Mouse (Mus musculus) heart, postnatal 14 days (tissue): ENCODE measurements around the gene Neurl1a. TPM values are rescaled to one million over a fixed set of nuclear protein-coding genes. Genes with fewer than 3 reads are reported as not detected.
A peak's percentile ranks its signal among the peaks of the same experiment; 100 is the strongest.
"Not testable (repeated sequence)": the region's sequence is repeated elsewhere in the genome, so short reads cannot be mapped to it uniquely, and the experiment has no call there.

Experiments
- DNase-seq, 2 experiments: peaks; one replicate each; pipeline ENCODE4 v3.0.0; 2021 to 2022
- intact Hi-C: fragments of 180-260 bp; cut with DNase I; formaldehyde crosslinking; loops from one replicate; pipeline ENCODE4 v1.15.1; 2025
- long read RNA-seq, 2 experiments: library from polyadenylated mRNA; stranded (forward); transcript quantifications; one replicate each; pipeline ENCODE4 v2.0.0; 2021
- total RNA-seq, 2 experiments: library from RNA; stranded (reverse); gene quantifications; 2 replicates each; pipeline ENCODE4 v1.2.3; 2021

Neurl1a gene
- 1 to 10 TPM in 1 of 2 experiments, under 1 TPM in 1; 0.69 to 1.0 TPM for total RNA-seq
- long read RNA-seq, experiment 1, full-length matches to known transcripts = 2 of 2 reads
- long read RNA-seq, experiment 1, partial matches to known transcripts = 0 of 2 reads
- long read RNA-seq, experiment 1, other reads (novel, unspliced or antisense) = 0 of 2 reads
- long read RNA-seq, experiment 2, partial matches to known transcripts = 3 of 3 reads
- long read RNA-seq, experiment 2, other reads (novel, unspliced or antisense) = 0 of 3 reads

DNA sequence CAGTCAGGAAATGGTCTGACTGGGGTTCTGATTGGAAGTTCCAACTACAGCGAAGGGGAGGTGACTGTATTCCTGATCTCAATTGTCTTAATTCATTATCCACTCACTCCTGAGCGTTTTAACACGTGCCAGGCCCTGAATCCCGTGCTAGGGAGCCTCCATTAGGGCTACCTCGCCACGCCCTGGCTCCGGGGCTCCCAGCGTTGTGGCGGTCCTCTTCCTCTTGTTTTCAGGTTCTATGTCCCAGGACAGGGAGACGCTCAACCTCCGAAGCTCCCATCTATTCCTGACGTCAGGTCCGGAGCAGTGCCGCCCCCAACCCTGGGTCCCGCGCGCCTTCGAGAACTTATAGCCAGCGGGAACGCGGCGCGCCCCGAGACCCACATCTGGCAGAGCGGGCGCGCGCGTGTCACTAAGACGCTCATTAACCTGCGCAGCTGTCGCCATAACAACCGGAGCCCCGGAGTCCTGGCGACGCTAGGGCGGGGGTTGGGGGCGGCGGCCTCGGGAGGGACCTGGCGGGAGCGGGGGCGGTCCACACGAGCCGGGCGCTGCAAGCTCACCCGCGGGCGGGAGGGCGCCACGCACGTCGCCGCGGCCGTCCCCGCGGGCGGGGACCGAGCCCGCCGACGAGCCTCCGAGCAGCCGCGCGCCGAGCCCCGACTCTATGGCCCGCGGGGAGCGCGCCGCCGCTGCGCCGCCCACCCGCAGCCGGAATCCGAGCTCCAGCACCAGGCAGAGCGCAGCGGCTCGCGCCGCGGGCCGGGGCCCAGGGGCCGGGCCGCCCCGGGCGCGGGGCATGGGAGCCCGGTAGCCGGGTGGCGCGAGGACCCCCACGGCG is at the start of gene Neurl1a:
Gene Neurl1a (plus strand): TSS at position 390 of the 841 bp plus-strand sequence.
- intact Hi-C loops = loop anchor here (5.0 kb wide), 1 partner anchor 79 kb away; no protein-coding TSS in a partner anchor
- DNase-seq = peak; percentile 39 to 60

DNA sequence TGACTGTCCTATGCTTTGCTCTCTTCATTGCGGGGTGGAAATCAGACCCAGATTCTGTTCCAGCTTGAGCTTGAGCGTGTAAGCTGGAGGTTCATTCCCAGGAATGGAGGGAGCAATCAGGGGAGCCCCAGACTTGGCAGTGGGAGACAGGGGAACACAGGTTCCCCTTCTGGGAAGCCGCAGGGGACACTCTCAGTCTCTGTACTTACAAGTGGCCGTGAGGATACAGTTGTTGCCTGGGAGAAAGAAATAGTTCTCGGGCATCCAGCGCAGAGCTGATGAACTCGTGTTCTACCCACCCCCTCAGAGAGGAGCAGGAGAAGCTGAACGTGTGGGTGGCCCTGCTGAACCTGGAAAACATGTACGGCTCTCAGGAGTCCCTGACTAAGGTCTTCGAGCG is 49.8 kb upstream of the Neurl1a start:
- DNase-seq = no peak
- intact Hi-C loops = no loop called here

DNA sequence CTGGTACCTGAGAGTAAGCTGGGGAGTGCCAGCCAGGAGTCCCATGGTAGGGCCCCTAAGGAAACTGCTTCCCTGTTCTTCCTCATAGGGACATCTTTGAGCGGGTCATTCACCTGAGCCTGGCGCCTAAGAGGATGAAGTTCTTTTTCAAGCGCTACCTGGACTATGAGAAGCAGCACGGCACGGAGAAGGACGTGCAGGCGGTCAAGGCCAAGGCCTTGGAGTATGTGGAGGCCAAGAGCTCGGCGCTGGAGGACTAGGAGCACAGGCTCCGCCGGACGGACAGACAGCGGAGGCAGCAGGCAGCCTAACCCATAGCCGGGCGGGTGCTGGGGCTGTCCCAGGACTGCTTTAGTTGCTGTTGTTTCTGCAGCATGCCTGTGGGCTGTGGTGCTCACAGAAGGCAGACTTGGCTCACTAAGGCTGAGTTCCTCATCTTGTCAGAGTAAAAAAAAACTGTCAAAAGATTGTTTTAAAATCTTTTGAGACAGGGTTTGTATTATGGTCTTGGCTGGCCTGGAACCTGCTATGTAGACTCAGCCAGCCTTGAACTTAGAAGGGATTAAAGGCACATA is 48.0 kb upstream of the Neurl1a start:
- intact Hi-C loops = no loop called here
- DNase-seq = no peak

DNA sequence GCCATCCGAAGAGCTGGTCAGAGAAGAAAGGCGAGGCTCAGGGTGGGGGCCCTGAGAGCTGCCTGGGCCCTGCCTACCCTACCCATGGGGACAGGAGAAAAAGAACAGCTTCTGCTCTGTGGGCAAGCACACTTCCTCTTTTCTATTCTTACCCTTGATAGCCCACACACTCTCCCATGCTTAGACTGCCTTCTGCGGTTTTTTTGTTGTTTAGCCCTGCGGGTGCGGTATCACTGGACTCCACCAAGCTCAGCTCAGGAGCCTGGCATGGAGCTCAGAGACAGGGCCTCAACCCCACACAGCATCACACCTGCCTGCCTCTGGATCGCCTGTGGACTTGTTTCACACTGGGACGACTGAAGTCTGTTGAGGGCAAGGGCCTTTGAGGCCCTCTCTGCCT is 45.5 kb upstream of the Neurl1a start:
- intact Hi-C loops = no loop called here
- no peak for DNase-seq

DNA sequence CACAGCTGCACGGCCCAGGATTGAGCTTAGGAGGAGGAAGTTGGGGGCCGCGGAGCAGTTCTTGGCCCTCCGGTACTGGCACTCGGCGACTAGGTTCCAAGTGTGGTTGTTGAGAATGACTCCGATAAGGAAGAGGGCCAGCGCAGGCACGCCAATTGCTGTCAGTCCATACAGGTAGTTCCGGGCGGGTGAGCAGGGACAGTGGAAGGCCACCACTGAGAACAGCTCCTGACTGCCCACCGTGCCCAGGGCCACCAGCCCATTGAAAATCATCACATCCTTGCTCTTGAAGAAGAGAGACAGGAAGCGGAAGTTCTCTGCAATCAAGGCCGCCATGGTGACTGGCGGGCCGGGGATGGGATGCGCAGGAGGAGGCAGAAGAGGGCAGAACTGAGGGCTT is 43.1 kb upstream of the Neurl1a start:
- intact Hi-C loops = no loop called here
- DNase-seq = no peak

DNA sequence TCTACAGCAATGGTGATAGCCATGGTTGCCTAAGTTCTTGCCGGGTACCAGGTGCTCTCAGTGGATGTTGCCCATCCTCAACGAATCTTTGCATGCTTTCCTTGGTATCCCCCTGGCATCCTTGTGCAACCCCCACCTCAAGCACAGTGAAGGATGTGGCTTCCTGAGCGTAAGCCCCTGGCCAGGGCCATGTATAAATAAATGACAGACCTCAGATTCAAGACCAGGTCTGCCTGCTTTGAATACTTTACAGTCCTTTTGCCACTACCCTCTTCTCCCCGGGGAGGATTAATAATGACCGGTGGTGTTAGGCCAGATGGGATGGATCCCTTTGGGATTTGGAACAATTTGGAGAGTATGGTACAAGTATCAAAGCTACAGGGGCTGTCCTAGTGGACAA is 42.5 kb upstream of the Neurl1a start:
- intact Hi-C loops = no loop called here
- no peak for DNase-seq

DNA sequence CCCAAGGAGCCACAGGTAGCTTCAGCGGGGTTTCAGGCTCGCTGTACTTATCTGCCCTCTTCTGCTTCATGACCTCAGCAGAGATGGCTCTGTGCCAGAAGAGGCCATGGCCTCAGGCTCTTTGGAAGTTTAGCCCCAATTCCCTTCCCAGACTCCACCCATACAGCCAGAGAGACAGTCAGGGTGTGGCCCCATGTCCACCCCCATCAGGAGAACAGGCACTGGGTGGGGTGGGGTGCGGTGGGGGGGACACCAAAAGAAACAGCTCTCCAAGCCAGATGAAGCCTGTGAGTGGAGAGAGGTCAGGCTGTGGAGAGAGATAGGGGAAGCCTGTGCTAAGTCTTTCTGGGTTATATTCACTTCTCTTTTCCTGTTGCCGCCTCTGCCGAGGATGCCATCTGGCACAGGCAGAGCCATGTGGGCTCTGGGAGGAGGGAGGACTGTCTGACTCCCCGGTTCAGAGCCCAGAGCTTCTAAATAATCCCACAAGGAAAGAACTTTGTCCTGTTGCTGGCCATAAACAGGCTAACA is 41.5 kb upstream of the Neurl1a start:
- peak; percentile 65 to 66 for DNase-seq
- intact Hi-C loops = no loop called here

DNA sequence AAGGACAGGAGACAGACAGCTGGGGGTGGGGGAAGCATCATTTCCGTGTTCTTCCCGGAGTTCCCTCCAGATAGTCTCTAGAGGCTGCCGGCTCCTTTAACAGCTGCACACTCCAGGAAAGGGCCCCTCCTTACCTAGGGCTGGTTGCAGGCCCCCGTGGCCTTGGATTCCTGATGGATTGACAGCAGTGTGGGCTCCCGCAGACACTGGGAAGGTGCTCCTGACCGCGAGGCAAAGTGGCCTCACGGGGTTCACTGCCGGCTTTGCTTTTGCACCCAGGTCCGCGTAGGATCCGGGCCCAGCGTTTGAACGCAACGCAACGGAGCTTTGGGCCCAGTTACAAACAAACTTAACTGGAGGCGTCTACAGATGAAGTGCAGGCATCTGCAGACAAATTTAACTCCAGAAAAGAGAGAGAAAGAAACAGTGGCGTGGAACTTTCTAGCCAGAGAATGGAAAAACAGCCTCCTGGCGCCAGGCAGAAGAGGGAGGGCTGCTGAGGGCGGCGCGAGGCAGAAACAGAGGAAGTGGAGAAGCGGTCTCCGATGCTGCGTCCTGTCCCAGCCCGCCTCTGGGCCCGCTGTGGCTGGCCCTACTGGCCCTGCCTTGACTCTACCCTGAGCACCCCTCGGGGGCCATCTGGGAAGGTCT is 40.7 kb upstream of the Neurl1a start, which contains the start of gene Calhm2:
Gene Calhm2 (minus strand): TSS at position 524 of the 651 bp plus-strand sequence.
- DNase-seq = peak; percentile 70 to 73
- intact Hi-C loops = no loop called here

DNA sequence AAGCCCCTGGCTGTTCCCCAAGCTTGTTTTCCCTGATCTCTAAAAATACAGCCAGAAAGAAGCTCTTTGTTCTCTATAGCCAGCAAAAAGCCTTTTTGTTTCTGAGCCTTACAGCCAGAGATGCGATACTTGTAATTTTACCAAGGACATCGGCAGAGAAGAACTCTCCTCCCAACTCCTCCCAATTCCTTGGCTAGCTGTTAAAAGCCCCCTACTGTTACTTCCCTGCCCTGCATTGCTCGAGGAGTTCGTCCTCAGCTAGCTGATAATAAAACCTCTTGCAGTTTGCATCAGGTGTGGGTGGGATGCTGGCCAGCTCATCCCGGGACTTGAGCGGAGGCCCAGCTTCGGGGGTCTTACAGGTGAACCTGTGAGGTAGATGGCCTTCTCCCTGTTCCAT is 39.0 kb upstream of the Neurl1a start:
- DNase-seq, intact Hi-C loops: not testable (repeated sequence)

DNA sequence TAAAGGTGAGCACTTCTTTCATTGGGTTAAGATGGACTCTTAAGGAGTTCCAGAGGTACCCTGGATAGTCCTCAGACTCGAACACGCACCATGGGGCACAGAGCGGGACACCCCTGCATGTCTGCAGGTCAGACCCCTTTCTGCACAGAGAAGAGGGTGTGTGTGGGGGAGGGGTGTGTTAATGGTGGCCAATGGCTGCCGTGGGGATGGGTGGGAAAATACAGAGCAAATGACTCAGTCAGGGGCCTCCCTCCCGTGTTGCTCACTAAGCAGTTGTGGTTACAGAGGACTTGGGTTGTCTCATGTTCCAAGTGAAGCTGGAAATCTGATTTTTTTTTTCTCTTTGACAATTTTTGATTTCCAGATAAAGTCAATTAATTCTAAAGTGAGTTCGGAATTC is 36.2 kb upstream of the Neurl1a start:
- intact Hi-C loops = no loop called here
- no peak for DNase-seq

DNA sequence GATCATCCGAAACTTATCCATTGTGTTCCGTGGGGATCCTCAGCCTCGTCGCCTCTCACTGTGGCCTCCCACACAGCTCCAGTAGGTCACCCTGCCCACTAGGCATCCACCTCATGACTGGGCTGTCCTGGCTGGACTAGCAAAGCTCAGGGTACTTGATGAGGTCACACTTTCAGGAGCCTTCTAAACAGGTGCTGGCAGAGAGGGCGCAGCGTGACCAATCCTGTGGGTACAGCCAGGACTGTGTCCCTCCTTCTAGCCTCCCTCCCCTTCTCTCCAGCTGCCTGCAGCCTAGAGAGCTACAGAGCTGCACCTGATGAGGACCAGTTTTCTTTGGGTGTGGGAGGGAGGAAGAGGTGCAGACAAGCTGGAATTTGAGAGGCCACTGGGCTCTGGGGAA is 34.5 kb upstream of the Neurl1a start, which contains the start of gene Calhm1:
Gene Calhm1 (minus strand): TSS at position 101 of the 400 bp plus-strand sequence.
- intact Hi-C loops = no loop called here

DNA sequence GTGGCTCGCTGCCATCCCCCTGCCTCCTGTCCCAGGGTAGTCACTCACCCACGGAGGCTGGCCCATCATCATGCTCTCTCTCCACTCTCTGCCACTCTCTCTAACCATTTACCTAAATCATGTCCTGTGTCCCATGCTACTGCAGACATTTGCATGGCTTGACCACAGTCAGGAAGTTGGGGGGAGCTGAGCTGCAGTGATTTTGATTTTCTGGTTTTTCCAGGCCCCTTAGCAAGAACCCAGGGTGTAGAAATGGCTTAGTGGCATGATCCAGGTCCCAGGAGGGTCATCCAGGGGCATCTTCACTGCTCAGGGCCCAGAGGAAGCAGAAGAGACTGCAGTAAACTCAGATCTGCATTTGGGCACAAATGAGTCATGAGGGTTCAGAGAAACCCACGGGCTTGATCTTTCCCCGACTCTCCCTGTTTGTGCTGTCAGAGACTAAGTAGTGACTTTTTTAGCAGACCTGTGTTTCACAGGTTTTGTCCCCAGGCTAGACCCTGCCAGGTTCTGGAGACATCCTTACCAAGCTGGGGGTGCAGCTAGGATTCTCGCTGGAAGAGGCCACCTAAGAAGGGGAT is 30.3 kb upstream of the Neurl1a start:
- intact Hi-C loops = no loop called here
- no peak for DNase-seq

More for the DNA sequence above, 34.5 kb upstream of the Neurl1a start, which contains the start of gene Calhm1:
- DNase-seq = no peak

DNA sequence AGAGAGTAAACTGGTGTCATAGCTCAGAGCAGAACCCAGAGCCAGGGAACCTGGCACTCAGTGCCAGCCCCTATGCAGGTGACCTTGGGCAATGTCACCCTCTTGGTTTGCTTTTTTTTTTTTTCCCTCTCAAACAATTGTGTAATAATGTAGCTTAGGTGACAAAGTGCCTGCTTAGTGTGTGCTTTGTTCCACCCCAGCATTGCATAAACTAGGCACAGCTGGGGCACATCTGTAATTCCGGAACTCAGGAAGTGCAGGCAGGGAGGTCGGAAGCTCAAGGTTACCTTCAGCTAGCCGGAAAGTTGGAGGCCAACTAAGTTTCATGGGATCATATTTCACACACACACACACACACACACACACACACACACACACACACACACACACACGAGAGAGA is 28.8 kb upstream of the Neurl1a start:
- DNase-seq = no peak
- intact Hi-C loops = no loop called here

DNA sequence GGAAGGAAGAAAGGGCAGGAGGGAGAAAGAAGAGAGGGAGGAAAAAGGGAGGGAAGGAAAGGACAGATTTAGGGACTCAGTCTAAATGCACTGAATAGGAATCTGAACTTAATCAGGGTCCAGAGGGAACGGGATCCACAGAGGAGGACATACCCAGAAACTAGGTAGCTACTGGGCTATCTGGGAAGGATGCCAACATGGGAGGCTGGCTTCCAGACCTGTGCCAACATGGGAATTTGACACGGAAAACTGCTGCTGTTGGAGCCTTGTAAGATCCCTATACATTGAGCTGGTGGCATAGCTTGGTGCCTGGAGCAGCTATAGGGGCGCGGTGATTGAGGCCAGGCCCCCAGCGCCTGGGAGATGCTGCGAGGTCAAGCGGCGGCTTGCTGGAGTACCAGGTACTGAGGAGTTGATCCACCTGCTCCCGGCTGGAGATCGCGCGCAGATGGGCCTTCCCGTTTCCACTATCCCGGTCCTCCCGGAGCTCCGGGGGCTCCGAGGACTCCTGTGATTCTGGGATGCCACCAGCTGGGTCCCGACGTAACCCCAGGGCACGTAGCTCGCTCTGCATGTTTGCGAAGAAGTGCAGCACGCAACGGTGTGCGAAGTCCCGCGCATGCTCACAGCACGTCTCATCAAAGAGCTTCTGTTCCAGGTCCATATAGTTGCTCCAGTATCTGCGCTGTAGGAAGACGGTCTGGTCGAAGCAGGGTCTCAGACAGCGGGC is 27.1 kb upstream of the Neurl1a start:
- intact Hi-C loops = no loop called here
- DNase-seq = no peak

DNA sequence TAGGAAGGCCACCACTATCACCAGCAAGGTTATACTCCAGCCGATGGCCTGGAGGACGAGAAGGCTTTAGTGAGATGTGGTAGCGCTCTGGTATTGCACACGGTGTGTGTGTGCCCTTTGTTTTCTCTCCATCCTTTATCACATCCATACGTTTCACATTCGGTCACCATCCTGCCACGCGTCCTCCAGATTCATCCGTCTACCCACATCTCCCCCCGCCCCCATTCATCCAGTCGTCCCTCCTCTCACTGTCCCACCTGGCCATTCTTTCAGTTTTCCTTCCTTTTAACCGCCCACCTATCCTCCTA is 26.6 kb upstream of the Neurl1a start:
- no peak for DNase-seq
- intact Hi-C loops = no loop called here

DNA sequence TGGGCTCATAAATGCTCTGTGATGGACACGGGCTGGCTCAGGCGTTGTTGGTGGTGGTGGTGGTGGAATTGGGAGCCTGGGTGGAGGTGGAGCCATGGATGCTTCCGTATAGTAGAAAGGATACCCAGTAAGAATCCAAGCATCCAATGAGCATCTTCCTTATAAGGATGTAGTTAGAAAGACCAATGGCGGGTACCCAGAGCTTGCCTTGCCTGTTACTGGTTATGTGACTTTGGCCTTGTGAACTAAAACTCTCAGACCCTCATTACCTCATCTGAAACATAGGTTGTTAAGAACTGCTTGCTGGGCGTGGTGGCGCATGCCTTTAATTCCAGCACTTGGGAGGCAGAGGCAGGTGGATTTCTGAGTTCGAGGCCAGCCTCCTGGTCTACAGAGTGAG is 24.9 kb upstream of the Neurl1a start:
- intact Hi-C loops = no loop called here
- DNase-seq = no peak

DNA sequence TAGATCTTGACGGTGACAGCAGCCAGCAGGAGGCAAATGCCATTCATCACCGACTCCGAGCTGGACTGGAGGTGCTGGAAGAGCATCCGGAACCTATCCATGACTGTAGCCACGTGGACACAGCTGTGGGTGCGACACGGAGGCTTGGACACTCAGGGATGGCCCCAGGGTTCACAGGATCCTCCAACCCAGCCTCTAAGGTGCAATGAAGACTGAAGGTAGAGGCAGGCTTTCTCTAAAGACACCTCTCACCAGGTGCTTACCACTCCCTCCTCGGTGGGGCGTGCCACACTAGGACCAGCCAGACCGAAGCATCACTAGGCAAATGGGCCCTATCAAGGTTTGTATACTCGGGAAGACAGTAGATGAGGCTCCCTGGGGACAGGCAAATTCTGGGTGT is 21.0 kb upstream of the Neurl1a start, which contains the start of gene Calhm3:
Gene Calhm3 (minus strand): TSS at position 101 of the 400 bp plus-strand sequence.
- DNase-seq = no peak
- intact Hi-C loops = no loop called here

DNA sequence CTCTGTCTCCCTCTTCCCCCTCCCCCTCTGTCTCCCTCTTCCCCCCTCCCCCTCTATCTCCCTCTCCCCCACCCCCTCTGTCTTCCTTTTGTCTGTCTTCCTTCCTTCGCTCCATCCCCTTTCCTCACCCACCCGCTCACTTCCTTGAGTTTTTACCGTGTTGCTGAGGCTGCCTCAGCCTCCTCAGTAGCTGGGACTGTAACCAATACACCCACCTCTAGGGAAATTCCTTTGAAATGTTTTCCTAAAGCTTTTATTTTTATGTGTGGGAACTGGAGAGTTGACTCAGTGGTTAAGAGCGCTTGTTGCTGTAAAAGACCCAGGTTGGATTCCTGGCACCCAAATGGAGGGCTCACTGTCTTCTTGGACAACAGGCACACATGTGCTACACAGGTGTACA is 17.0 kb upstream of the Neurl1a start:
- intact Hi-C loops = no loop called here
- no peak for DNase-seq

DNA sequence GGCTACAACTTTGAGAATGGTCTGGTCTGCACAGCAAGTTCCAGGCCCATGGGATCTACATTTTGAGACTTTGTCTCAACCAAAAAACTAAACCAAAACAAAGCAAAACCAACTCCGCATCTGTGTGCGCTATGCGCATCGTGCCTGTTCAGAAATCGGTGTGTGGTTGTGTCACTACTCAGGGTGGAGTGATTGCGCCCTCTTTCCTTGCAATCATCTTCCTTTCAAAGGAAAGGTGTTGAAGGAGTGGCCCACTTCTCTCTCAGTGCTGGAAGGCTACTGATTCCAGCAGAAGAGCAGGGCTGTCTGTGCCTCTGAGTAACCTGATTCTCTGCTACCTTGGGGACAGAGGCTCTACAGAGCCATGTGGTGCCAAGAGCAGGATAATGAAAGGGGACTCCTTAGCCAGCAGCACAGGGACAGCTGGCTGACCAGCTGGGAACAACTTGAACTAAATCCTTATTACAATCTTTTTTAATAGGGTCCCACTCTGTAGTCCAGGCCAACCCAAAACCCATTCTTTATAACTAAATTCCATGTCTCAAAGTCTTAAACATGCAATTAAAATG is 15.4 kb upstream of the Neurl1a start:
- no peak for DNase-seq

More for the DNA sequence above, 15.4 kb upstream of the Neurl1a start:
- intact Hi-C loops = no loop called here
